Mouse (Mus musculus): ENCODE data around the gene Cuedc1.

The Cuedc1 gene

DNA sequence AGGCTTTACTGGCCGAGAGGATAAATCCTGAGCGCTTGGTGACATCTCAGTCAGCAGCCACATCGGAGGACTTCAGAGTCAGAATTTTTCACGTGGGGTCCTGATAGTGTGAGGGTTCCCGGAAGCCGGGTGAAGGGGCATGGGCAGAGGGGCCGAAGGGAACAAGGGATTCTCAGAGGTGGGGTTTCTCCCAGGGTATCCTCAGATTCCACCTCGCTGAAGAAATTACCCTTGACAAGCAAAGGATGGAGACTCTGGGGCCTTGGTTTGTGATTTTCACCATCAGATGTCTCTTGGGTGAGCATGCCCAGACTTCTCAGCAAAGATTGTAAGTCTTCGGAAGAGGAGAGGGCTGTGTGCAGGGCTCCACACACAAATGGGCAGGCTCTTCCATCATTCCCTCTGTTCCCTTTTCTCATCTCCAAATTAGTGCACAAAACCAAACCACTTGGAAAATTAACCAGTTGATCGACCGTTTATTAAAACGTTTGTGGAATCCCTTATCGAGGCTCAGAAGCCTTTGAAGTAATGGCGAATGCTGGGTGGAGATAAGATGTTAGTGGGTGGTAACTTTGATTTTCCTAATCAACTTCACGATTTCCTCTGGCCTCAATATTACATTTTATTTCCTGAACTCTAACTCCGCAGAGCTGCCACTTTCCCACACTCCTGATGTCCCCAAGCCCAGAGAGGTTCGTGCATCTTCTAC, at the start of gene Cuedc1:
TSS of gene Cuedc1 (plus strand) at position 38 of the 709 bp plus-strand sequence.
- no peak for DNase-seq (ENCODE audit: low spot score in 2 of 2)

DNA sequence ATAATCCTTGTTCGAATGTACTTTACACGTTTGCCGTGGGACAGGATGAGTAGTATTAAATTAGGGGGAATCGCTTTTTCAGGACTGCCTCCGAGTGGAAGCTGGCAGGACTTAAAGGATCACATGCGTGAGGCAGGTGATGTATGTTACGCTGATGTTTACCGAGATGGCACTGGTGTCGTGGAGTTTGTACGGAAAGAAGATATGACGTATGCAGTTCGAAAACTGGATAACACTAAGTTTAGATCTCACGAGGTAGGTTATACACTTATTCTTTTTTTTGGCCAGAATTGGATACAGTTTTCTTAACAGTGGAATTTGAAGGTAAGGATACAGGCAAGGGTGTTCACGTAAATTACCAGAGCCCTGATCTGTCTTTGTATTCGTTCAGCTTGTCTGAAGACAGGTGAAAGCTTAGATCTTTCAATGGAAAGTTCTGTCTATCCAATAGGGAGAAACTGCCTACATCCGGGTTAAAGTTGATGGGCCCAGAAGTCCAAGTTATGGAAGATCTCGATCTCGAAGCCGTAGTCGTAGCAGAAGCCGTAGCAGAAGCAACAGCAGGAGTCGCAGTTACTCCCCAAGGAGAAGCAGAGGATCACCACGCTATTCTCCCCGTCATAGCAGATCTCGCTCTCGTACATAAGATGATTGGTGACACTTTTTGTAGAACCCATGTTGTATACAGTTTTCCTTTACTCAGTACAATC, 48.7 kb upstream of the Cuedc1 start:
- no peak for DNase-seq (ENCODE audit: low spot score in 2 of 2)

GRCm38 (mm10) chr11:88049732-88050131, 48.1 kb upstream of the Cuedc1 start:
- no peak for DNase-seq (ENCODE audit: low spot score in 2 of 2)

- DNase-seq (ENCODE audit: low spot score in 2 of 2): no peak
Measured at GRCm38 (mm10) chr11:88052638-88053037, 45.2 kb upstream of the Cuedc1 start.

DNA sequence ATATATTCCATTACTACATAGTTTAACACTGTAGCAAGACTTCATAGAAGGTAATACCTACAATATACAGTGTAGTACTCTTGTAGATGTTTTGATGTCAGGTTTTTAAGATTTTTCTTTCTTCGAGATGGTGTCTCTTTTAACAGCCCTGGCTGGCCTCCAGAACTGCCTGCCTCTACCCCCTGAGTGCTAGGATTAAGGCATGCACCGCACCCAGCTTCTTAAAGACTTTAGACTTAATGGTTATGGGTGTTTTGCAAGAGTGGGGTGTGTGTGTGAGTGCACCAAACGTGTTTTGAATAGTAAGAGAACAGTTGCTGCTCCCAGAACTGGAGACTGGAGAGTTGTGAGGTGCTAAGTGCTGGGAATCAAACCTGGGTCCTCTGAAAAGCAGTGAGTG, 44.0 kb upstream of the Cuedc1 start:
- no peak for DNase-seq (ENCODE audit: low spot score in 2 of 2)

GRCm38 (mm10) chr11:88054589-88054988, 43.3 kb upstream of the Cuedc1 start:
- DNase-seq (ENCODE audit: low spot score in 2 of 2): peak in 1 of 2 experiments; percentile 44

- DNase-seq (ENCODE audit: low spot score in 2 of 2): no peak
Measured at GRCm38 (mm10) chr11:88055777-88056176, 42.1 kb upstream of the Cuedc1 start.

DNA sequence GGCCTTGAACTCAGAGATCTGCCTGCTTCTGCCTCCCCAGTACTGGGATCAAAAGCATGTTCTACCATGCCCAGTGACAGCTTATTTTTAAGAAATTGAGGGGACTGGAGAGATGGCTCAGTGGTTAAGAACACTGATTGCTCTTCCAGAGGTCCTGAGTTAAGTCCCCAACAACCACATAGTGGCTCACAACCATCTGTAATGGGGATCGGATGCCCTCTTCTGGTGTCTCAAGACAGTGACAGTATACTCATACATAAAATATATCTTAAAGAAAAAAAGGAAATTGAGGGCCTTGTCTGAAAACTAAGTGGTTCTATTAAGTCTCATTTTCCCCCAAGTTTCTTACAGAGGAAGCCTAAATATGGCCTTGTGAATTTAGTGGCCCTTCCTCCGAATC, 40.1 kb upstream of the Cuedc1 start:
- no peak for DNase-seq (ENCODE audit: low spot score in 2 of 2)

GRCm38 (mm10) chr11:88059141-88059540, 38.7 kb upstream of the Cuedc1 start:
- DNase-seq (ENCODE audit: low spot score in 2 of 2): peak in 1 of 2 experiments; percentile 15

DNA sequence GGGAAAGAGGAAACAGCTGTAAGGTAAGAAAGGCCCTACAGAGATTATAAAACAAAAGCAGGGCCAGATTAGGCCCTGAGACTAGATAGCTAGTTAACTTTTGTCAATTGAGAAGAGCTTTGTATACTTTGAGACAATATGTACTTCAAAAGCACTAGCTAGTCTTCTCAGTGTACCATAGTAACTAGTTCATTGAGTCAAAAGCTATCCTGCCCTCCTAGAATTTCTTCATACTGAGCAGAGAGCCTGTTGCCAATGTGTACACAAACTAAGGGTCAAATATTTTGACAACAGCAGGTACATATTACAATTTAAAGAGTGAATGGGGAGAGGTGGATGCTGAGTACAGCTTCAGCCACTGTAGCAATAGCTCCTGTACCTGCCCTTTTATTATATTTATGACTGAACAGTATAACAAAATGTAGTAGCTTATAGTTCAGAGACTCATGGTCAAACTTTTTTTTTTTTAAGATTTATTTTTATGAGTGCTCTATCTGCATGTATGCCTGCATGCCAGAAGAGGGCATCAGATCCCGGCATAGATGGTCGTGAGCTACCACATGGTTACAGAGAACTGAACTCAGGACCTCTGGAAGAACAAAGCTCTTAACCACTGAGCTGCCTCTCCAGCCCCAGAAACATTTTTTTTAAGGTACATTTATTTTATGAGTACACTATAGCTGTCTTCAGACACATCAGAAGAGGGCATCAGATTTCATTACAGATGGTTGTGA, 35.8 kb upstream of the Cuedc1 start:
- DNase-seq (ENCODE audit: low spot score in 2 of 2): no peak

DNA sequence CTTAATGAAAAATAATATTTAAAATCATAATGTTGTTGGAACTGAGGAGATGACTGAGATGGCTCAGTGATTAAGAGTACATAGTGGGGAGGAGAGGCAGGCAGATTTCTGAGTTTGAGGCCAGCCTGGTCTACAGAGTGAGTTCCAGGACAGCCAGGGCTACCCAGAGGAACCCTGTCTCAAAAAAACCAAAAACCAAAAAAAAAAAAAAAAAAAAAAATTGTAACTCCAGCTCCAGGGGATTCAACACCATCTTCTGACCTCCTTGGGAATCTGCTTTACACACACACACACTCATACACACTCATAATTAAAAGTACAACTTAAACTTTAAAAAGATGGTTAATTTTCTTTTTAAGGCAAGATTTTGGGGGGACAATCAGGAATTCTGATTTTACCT, 32.1 kb upstream of the Cuedc1 start:
- no peak for DNase-seq (ENCODE audit: low spot score in 2 of 2)

DNA sequence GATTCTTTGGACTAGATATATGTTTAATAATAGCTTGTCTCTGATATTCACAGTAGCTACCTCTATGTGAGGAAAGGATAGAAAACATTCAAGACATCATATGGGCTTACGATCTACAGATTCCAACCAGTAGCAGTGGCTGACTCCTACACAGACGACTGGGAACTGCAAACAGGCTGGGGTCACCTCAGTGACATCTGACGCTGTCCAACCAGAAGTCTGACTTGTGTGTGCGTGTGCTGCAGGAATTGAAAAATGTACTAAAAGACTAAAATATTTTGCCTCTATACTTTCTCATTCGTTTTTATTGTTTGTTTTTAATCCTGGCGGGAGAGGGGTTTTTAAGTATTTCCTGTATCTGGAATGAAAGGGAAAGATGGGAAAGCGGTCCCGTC, 30.7 kb upstream of the Cuedc1 start:
- no peak for DNase-seq (ENCODE audit: low spot score in 2 of 2)

GRCm38 (mm10) chr11:88067586-88068410, 30.1 kb upstream of the Cuedc1 start, which contains the start of gene Vezf1:
Gene Vezf1, plus strand, starts transcription at chr11:88068279.
- DNase-seq (ENCODE audit: low spot score in 2 of 2): peak; percentile 65 to 76

DNA sequence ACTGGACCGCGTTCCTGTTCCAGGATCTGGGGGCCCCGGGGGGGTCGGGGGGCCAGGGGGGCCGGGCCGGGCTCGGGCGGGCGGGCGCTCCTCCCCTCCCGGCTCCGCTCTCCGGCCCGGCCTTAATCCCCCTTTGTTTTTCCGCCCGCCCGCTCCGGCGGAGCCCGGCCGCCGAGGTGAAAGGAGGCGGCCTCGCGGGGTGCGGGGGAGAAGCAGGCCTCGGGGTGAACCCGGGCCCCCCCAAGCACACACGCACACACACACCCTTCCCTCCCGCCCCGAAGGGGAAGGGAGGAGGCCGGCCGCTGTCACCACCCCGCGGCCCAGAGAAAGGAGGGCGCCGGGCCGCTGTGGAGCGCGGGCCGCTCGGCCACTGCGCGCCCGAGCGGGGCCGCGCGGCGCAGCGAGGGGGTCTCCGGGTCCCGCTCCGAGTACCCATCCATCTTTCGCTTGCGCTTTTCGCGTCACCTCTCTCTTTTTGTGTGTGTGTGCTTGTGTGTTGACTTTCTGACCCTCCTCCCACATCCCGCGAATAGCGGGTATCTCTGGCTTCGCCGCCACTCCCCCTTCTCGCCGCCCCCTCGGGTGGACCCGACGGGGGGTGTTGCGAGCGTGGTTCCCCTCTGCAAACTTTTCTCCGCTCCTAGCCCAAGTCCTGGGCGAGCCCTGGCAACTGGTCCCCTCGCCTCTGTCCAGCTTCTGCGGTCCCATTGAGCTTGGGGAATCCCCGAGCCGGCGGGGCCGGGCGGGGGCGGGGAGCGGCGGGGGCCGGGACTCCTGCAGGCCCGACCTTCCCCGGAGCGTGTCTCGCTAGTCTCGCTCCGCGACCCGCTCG, 29.2 kb upstream of the Cuedc1 start:
- DNase-seq (ENCODE audit: low spot score in 2 of 2): peak; percentile 40 to 51

- DNase-seq (ENCODE audit: low spot score in 2 of 2): no peak
Measured at GRCm38 (mm10) chr11:88069246-88069570, 28.6 kb upstream of the Cuedc1 start.

- no peak for DNase-seq (ENCODE audit: low spot score in 2 of 2)
Measured at GRCm38 (mm10) chr11:88070392-88070791, 27.5 kb upstream of the Cuedc1 start.

GRCm38 (mm10) chr11:88071113-88071512, 26.7 kb upstream of the Cuedc1 start:
- no peak for DNase-seq (ENCODE audit: low spot score in 2 of 2)

DNA sequence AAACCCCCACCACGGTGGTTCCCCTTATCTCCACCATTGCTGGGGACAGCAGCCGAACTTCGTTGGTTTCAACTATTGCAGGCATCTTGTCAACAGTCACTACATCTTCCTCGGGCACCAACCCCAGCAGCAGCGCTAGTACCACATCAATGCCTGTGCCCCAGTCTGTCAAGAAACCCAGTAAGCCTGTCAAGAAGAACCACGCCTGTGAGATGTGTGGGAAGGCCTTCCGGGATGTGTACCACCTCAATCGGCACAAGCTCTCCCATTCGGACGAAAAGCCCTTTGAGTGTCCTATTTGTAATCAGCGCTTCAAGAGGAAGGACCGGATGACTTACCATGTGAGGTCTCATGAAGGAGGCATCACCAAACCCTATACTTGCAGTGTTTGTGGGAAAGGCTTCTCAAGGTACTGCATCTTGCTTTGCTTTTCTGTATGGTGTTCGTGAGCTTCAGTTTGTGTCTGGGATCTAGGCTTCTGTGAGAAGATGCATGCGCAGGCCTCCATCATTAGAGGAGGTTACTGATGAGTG, 24.4 kb upstream of the Cuedc1 start:
- DNase-seq (ENCODE audit: low spot score in 2 of 2): no peak

- no peak for DNase-seq (ENCODE audit: low spot score in 2 of 2)
Measured at GRCm38 (mm10) chr11:88075701-88076100, 22.2 kb upstream of the Cuedc1 start.

GRCm38 (mm10) chr11:88076394-88076793, 21.5 kb upstream of the Cuedc1 start:
- no peak for DNase-seq (ENCODE audit: low spot score in 2 of 2)

DNA sequence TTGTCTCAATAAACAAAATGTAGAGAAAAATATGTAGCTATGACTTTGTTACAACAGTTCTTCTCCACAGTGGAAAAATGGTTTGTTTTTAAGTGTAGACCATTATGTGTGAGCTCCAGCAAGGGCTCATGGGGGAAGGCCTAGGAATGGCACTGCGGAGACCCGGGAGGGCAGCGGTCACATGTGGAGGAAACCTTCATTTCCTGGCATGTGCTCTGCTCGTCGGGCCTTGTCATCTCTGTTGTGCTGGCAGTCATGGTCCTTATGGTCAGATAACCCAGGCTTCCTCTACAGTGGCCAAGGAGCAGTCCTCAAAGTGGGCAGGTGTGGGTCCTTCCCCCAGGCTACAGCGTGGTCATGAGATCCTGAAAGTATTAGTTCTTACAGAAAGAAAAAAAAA, 14.2 kb upstream of the Cuedc1 start:
- DNase-seq (ENCODE audit: low spot score in 2 of 2): no peak
